Mouse (Mus musculus) hindbrain, embryonic 15.5 days (tissue): ENCODE measurements at regions not wholly inside any gene's neighbourhood (a gene's known extent, or its start where the extent isn't known, plus 50 kb on each side); places are given as distances from the start of the nearest gene placed in this dataset.

ENCODE experiments used
- ATAC-seq: fragments of 200-750 bp; cut with Nextera tagmentation; 2 replicates; pipeline ENCODE4 v1.8.0; 2017; ENCODE audit warnings: low read depth, moderate number of reproducible peaks, moderate TSS enrichment; ENCODE audit not compliant: low FRiP score
- H3K27ac ChIP-seq: fragments of 300-500 bp; sonication (generic); replicated peaks from 2 replicates; pipeline ENCODE4 v1.5.1; 2015; ENCODE audit warnings: mild to moderate bottlenecking, inconsistent platforms
- H3K27me3 ChIP-seq: fragments of 300-500 bp; sonication (generic); 2 replicates; pipeline ENCODE4 v1.6.1; 2015; ENCODE audit warnings: control low read depth, inconsistent platforms
- H3K36me3 ChIP-seq: fragments of 300-500 bp; sonication (generic); 2 replicates; pipeline ENCODE4 v1.6.1; 2015; ENCODE audit warnings: control low read depth, inconsistent platforms
- H3K4me1 ChIP-seq: fragments of 300-500 bp; sonication (generic); replicated peaks from 2 replicates; pipeline ENCODE4 v1.6.1; 2015; ENCODE audit warnings: control low read depth, inconsistent platforms
- H3K4me2 ChIP-seq: fragments of 300-500 bp; sonication (generic); 2 replicates; pipeline ENCODE4 v1.6.1; 2015; ENCODE audit warnings: moderate library complexity, mild to moderate bottlenecking, inconsistent platforms
- H3K4me3 ChIP-seq: fragments of 300-500 bp; sonication (generic); 2 replicates; pipeline ENCODE4 v1.5.1; 2015; ENCODE audit warnings: mild to moderate bottlenecking, inconsistent platforms
- H3K9ac ChIP-seq: fragments of 300-500 bp; sonication (generic); 2 replicates; pipeline ENCODE4 v1.6.1; 2015; ENCODE audit warnings: inconsistent platforms
- H3K9me3 ChIP-seq: fragments of 300-500 bp; sonication (generic); 2 replicates; pipeline ENCODE4 v1.6.1; 2016; ENCODE audit warnings: control low read depth, inconsistent platforms
- WGBS: fragments of 180-500 bp; shearing (Covaris S2); methylation state at CpG from one replicate; pipeline ENCODE4 v1.1.7; 2015; 5-methylcytosine and 5-hydroxymethylcytosine counted together

- no peaks in the 10 kb centered on the region for H3K27me3 ChIP-seq
- H3K4me3 ChIP-seq = no peak overlapping the region
- H3K4me1 ChIP-seq = no peaks in the 10 kb centered on the region
- no peaks in the 10 kb centered on the region for H3K9me3 ChIP-seq
- no peaks in the 10 kb centered on the region for H3K36me3 ChIP-seq
- H3K27ac ChIP-seq = no peak overlapping the region
- ATAC-seq = no peak
- no peak overlapping the region for H3K4me2 ChIP-seq
- 90% methylated on average over 3 of the region's 3 CpGs for WGBS
- no peak overlapping the region for H3K9ac ChIP-seq
Measured at GRCm38 (mm10) chr10:30918322-30918988, 75.9 kb upstream of the Hey2 start.

DNA sequence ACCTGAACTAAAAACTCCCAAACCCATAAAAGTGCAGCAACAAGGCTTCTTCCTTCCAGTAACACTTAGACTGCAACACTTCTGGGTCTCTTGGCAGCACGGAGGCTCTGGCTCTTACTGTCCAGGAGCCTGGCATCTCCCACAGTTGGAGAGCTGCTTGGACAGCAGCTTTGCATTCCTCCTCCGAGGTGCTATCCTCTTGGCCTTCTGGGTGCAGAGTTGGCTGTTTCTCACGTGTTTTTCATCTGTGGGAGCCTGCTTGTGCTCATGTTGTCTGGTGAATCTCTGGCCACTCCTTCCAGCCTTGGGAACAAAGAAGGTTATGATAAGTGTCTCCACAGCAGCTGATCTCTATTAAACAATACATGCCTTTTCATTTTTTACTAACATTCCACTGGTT, 51.2 kb upstream of the Hey2 start:
- Histone ChIP-seq H3K4me1 (no peaks in the 10 kb centered on the region), H3K9me3 (no peaks in the 10 kb centered on the region), H3K4me3 (no peak overlapping the region), H3K27me3 (no peaks in the 10 kb centered on the region), H3K4me2 (no peak overlapping the region), H3K36me3 (no peaks in the 10 kb centered on the region), H3K9ac (no peak overlapping the region), H3K27ac (no peak overlapping the region)
- no peak for ATAC-seq
- WGBS = 51% methylated on average over 3 of the region's 3 CpGs
